Mouse (Mus musculus) embryonic fibroblast, embryonic 13.5 days (primary cell): ENCODE measurements around the gene Pcare.

Experiments
- CTCF ChIP-seq: IDR thresholded peaks from 2 replicates; pipeline ENCODE4 v1.5.1; 2011; ENCODE audit warnings: mild to moderate bottlenecking, control low read depth, low read length, moderate library complexity, borderline replicate concordance; ENCODE audit not compliant: insufficient read depth
- POLR2A ChIP-seq: IDR thresholded peaks from 2 replicates; pipeline ENCODE4 v1.6.1; 2011; ENCODE audit warnings: low read depth, mild to moderate bottlenecking, control low read depth, low read length, moderate library complexity

DNA sequence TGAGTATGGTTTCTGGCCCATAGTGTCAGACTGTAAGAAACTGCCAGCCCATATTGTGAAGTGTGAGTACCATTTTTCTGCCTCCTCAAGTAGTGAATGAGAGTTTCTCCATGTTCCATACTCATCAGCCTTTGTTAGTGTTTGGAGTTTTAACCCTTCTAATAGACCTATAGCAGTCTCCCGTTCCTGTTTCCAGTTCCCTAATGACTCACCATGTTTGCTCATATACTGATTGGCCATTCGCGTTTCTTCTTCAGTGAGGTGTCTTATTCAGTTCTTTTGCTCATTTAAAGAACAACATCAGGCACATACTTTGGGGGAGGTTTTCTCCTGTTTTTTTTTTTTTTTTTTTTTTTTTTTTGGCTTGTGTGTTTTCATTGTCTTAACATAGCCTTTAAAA lies 18.0 kb upstream of the Pcare start:
- TF ChIP-seq POLR2A (no peak), CTCF (no peak)
